Mouse (Mus musculus): ENCODE data around the gene Csf2rb2.
A peak's percentile ranks its signal among the peaks of the same experiment; 100 is the strongest.
"Not testable (repeated sequence)": the region's sequence is repeated elsewhere in the genome, so short reads cannot be mapped to it uniquely, and the experiment has no call there.

Csf2rb2 gene

GRCm38 (mm10) chr15:78257326-78258050 is 48.0 kb downstream of the Csf2rb2 start:
- DNase-seq (ENCODE audit: low spot score in 2 of 2), result peak; percentile 62 to 82

- DNase-seq (ENCODE audit: low spot score in 2 of 2), result not testable (repeated sequence)
Observed at GRCm38 (mm10) chr15:78256602-78257259, 48.8 kb downstream of the Csf2rb2 start.

GRCm38 (mm10) chr15:78254751-78255150 is 50.8 kb downstream of the Csf2rb2 start:
- DNase-seq (ENCODE audit: low spot score in 2 of 2), result peak in 1 of 2 experiments; percentile 32

GRCm38 (mm10) chr15:78248410-78248809 is 57.1 kb downstream of the Csf2rb2 start:
- DNase-seq (ENCODE audit: low spot score in 2 of 2), result peak; percentile 59 to 75

GRCm38 (mm10) chr15:78247659-78248058 is 57.9 kb downstream of the Csf2rb2 start:
- peak; percentile 61 to 77 for DNase-seq (ENCODE audit: low spot score in 2 of 2)

- peak in 1 of 2 experiments; percentile 44 for DNase-seq (ENCODE audit: low spot score in 2 of 2)
Observed at GRCm38 (mm10) chr15:78246143-78247116, 59.1 kb downstream of the Csf2rb2 start.

GRCm38 (mm10) chr15:78244695-78245492 is 60.6 kb downstream of the Csf2rb2 start, which contains the start of gene Ncf4:
Gene Ncf4 (plus strand): TSS chr15:78244801.
- peak; percentile 76 to 84 for DNase-seq (ENCODE audit: low spot score in 2 of 2)

GRCm38 (mm10) chr15:78243774-78244173 is 61.7 kb downstream of the Csf2rb2 start:
- DNase-seq (ENCODE audit: low spot score in 2 of 2), result no peak

- no peak for DNase-seq (ENCODE audit: low spot score in 2 of 2)
Observed at GRCm38 (mm10) chr15:78243061-78243460, 62.5 kb downstream of the Csf2rb2 start.

GRCm38 (mm10) chr15:78241335-78241734 is 64.2 kb downstream of the Csf2rb2 start:
- DNase-seq (ENCODE audit: low spot score in 2 of 2), result no peak

GRCm38 (mm10) chr15:78239956-78240617 is 65.4 kb downstream of the Csf2rb2 start:
- no peak for DNase-seq (ENCODE audit: low spot score in 2 of 2)

- peak; percentile 66 to 88 for DNase-seq (ENCODE audit: low spot score in 2 of 2)
Observed at GRCm38 (mm10) chr15:78239453-78239852, 66.1 kb downstream of the Csf2rb2 start.

- DNase-seq (ENCODE audit: low spot score in 2 of 2), result no peak
Observed at GRCm38 (mm10) chr15:78234823-78235509, 70.6 kb downstream of the Csf2rb2 start.

All from spleen, postnatal 4 days (tissue).